Mouse (Mus musculus): ENCODE measurements at regions not wholly inside any gene's neighbourhood (a gene's known extent, or its start where the extent isn't known, plus 50 kb on each side); places are given as distances from the start of the nearest gene placed in this dataset.
"Not testable (repeated sequence)": the region's sequence is repeated elsewhere in the genome, so short reads cannot be mapped to it uniquely, and the experiment has no call there.

DNA sequence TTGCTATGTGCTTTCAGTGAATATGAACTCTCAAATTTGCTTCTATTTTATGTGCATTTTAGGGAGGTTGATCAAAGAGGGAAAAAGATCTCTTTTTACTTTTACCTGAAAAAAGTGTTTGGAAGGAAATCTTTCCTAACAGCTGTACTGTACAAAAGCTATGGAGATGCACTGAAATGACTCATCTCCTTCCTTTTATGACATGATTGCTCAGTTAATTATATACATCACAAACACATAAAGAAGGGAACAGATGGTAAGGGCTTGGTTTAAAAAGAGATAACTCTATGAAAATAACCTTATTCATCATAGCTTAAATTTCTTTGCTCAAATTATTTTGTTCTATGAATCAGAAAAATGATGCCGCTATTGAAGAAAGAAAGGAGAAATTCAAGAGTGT lies 88.7 kb upstream of the Cylc2 start:
- 83% methylated on average over 1 of the region's 1 CpGs for WGBS
- no peak for ATAC-seq
- no peak overlapping the region for H3K4me3 ChIP-seq (replicated peaks; ENCODE audit: low read length)
- H3K4me2 ChIP-seq (ENCODE audit: low read length) = no peak overlapping the region
- H3K9ac ChIP-seq (replicated peaks; ENCODE audit: low read depth, low read length) = no peak overlapping the region
- H3K9me3 ChIP-seq (ENCODE audit: control insufficient read depth, low read length) = no peaks in the 10 kb centered on the region
- H3K27me3 ChIP-seq (replicated peaks; ENCODE audit: control insufficient read depth, insufficient read depth, low read length) = no peaks in the 10 kb centered on the region
- no peaks in the 10 kb centered on the region for H3K4me1 ChIP-seq (replicated peaks; ENCODE audit: control insufficient read depth, insufficient read depth, low read length)
- no peak overlapping the region for H3K27ac ChIP-seq (ENCODE audit: low read length)
- H3K36me3 ChIP-seq (ENCODE audit: control insufficient read depth, insufficient read depth) = no peaks in the 10 kb centered on the region

DNA sequence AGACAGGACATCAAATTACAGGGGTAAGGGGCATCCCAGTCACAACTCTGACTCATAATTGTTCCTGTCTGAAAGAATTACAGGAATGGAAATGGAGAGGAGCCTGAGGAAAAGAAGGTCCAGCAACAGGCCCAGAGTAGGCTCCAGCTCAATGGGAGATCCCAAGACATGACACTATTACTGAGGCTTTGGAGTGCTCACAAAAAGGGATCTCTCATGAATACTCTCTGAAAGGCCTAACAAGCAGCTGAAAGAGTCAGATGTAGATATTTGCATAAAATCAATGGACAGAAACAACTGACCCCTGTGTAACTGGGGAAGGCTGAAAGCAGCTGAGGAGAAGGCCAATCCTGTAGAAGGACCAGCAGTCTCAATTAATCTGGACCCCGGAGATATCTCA lies 84.6 kb upstream of the Cylc2 start:
- H3K27ac ChIP-seq (ENCODE audit: low read length); H3K4me3 ChIP-seq (replicated peaks; ENCODE audit: low read length); H3K9me3 ChIP-seq (ENCODE audit: control insufficient read depth, low read length); H3K4me2 ChIP-seq (ENCODE audit: low read length); H3K36me3 ChIP-seq (ENCODE audit: control insufficient read depth, insufficient read depth); H3K27me3 ChIP-seq (replicated peaks; ENCODE audit: control insufficient read depth, insufficient read depth, low read length); ATAC-seq; H3K9ac ChIP-seq (replicated peaks; ENCODE audit: low read depth, low read length); H3K4me1 ChIP-seq (replicated peaks; ENCODE audit: control insufficient read depth, insufficient read depth, low read length): not testable (repeated sequence)
- 78% methylated on average over 1 of the region's 1 CpGs for WGBS

DNA sequence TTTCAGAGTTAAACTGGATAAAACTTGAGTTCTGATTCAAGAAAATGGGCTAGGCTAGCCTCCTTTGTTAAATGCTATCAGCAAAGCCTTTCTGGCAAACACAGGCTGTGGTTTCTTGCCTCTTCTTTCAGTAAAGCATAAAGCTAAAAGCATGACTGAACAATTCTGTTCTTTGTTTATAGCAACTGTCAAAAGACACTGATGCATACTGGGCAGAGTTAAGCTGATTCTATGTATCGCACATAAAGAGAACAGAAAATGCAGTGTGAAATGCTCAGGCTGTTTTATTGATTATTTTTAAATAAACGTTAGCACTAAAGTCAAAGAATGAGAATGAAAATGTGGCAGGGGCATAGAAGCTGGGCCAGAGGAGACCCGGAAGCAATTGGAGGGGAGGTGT lies 63.5 kb upstream of the Cylc2 start:
- Histone ChIP-seq H3K9ac (replicated peaks; ENCODE audit: low read depth, low read length) (no peak overlapping the region), H3K4me2 (ENCODE audit: low read length) (no peak overlapping the region), H3K4me1 (replicated peaks; ENCODE audit: control insufficient read depth, insufficient read depth, low read length) (no peaks in the 10 kb centered on the region), H3K27me3 (replicated peaks; ENCODE audit: control insufficient read depth, insufficient read depth, low read length) (no peaks in the 10 kb centered on the region), H3K27ac (ENCODE audit: low read length) (no peak overlapping the region), H3K36me3 (ENCODE audit: control insufficient read depth, insufficient read depth) (no peaks in the 10 kb centered on the region), H3K9me3 (ENCODE audit: control insufficient read depth, low read length) (no peaks in the 10 kb centered on the region), H3K4me3 (replicated peaks; ENCODE audit: low read length) (no peak overlapping the region)
- ATAC-seq = peak; percentile 55
- 35% methylated on average over 3 of the region's 3 CpGs for WGBS

DNA sequence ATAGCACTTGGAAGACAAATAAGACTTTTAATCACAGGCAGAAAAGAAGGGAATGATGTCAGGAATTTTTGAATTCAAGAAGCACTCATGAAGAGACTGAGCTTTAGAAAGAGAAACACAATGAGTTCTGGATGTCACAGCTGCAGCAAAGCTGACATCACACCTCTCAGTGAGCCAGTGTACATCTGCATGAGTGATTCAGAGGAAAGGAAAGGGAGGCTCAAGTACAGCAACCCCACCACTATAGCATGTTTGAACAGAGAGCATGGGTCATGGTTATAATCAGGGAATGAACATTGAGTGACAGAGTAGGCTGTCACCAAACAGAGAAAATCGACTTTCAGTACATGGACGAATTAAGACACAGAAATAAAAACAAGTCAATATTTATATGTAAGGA lies 62.9 kb upstream of the Cylc2 start:
- ATAC-seq = no peak
- no peaks in the 10 kb centered on the region for H3K36me3 ChIP-seq (ENCODE audit: control insufficient read depth, insufficient read depth)
- 75% methylated on average over 2 of the region's 2 CpGs for WGBS

More for the DNA sequence above, 62.9 kb upstream of the Cylc2 start:
- Histone ChIP-seq H3K27me3 (replicated peaks; ENCODE audit: control insufficient read depth, insufficient read depth, low read length) (no peaks in the 10 kb centered on the region), H3K4me3 (replicated peaks; ENCODE audit: low read length) (no peak overlapping the region), H3K4me1 (replicated peaks; ENCODE audit: control insufficient read depth, insufficient read depth, low read length) (no peaks in the 10 kb centered on the region), H3K9me3 (ENCODE audit: control insufficient read depth, low read length) (no peaks in the 10 kb centered on the region), H3K27ac (ENCODE audit: low read length) (no peak overlapping the region), H3K4me2 (ENCODE audit: low read length) (no peak overlapping the region), H3K9ac (replicated peaks; ENCODE audit: low read depth, low read length) (no peak overlapping the region)
